Mouse (Mus musculus): ENCODE measurements at regions not wholly inside any gene's neighbourhood (a gene's known extent, or its start where the extent isn't known, plus 50 kb on each side); places are given as distances from the start of the nearest gene placed in this dataset.

- TF ChIP-seq CTCF (conservative IDR thresholded peaks at IDR 0.05; ENCODE audit: low read length) (no peak), POU5F1 (IDR thresholded peaks at IDR 0.05; ENCODE audit: borderline replicate concordance, low read length) (no peak), NANOG (IDR thresholded peaks at IDR 0.05; ENCODE audit: borderline replicate concordance, low read length) (no peak)
Observed at GRCm38 (mm10) chr7:73614341-73614740, 72.7 kb upstream of the Chd2 start.
